Mouse (Mus musculus): ENCODE results near the gene Slc17a6. TPM values are rescaled to one million over a fixed set of nuclear protein-coding genes. Genes with fewer than 3 reads are reported as not detected.

The Slc17a6 gene
- polyA plus RNA-seq, 1 experiment from 2014 or later = not detected

GRCm38 (mm10) chr7:51715771-51716170 lies 94.0 kb downstream of the Slc17a6 start:
- 87% methylated on average over 2 of the region's 2 CpGs for WGBS
- no peak for ATAC-seq (replicated peaks; ENCODE audit: low FRiP score, low read depth)
- no peaks in the 10 kb centered on the region for H3K4me1 ChIP-seq (replicated peaks; ENCODE audit: insufficient read depth, low read length)
- no peak for TF ChIP-seq CTCF (IDR thresholded peaks at IDR 0.05; ENCODE audit: low read depth)
- no peak overlapping the region for H3K27ac ChIP-seq
- no peaks in the 10 kb centered on the region for H3K9me3 ChIP-seq (replicated peaks; ENCODE audit: low read length)
- H3K9ac ChIP-seq (ENCODE audit: low read depth, low read length) = no peak overlapping the region
- H3K36me3 ChIP-seq (ENCODE audit: insufficient read depth, low read length) = no peaks in the 10 kb centered on the region
- H3K27me3 ChIP-seq (ENCODE audit: insufficient read depth, low read length) = no peaks in the 10 kb centered on the region
- DNase-seq (ENCODE audit: low spot score) = no peak
- H3K4me2 ChIP-seq (ENCODE audit: low read length) = no peak overlapping the region
- H3K4me3 ChIP-seq (replicated peaks; ENCODE audit: low read depth, low read length) = no peak overlapping the region

Other genes with a start within 250 kb of the Slc17a6 start
- gene Ano5, start 111.0 kb upstream of the Slc17a6 start, polyA plus RNA-seq (2015; fragmentation: Nextera tagmentation; extraction: Ambion mirVana) = 2.3 and 2.4 TPM in 2 replicates
- gene Gas2, start 240.0 kb downstream of the Slc17a6 start, polyA plus RNA-seq (2015; fragmentation: Nextera tagmentation; extraction: Ambion mirVana) = 156 and 184 TPM in 2 replicates
- gene Fancf, start 240.3 kb downstream of the Slc17a6 start, polyA plus RNA-seq (2015; fragmentation: Nextera tagmentation; extraction: Ambion mirVana) = 10.1 and 12.5 TPM in 2 replicates